Mouse (Mus musculus) liver, embryonic 16.5 days (tissue): ENCODE measurements at regions not wholly inside any gene's neighbourhood (a gene's known extent, or its start where the extent isn't known, plus 50 kb on each side); places are given as distances from the start of the nearest gene placed in this dataset.

Source experiments
- ATAC-seq: fragments of 200-750 bp; cut with Nextera tagmentation; 2 replicates; pipeline ENCODE4 v1.8.0; 2017; ENCODE audit warnings: low read depth, mild to moderate bottlenecking, moderate number of reproducible peaks, moderate library complexity
- H3K27ac ChIP-seq: fragments of 300-500 bp; sonication (generic); 2 replicates; pipeline ENCODE4 v1.5.1; 2014; ENCODE audit warnings: mild to moderate bottlenecking, low read length
- H3K27me3 ChIP-seq: fragments of 300-500 bp; sonication (generic); 2 replicates; pipeline ENCODE4 v1.6.1; 2014; ENCODE audit warnings: low read depth, low read length, mixed read lengths; ENCODE audit not compliant: control insufficient read depth, insufficient read depth
- H3K36me3 ChIP-seq: fragments of 300-500 bp; sonication (generic); 2 replicates; pipeline ENCODE4 v1.6.1; 2014; ENCODE audit warnings: mild to moderate bottlenecking; ENCODE audit not compliant: control insufficient read depth, insufficient read depth
- H3K4me1 ChIP-seq: fragments of 300-500 bp; sonication (generic); 2 replicates; pipeline ENCODE4 v1.6.1; 2014; ENCODE audit warnings: low read depth, low read length, mixed read lengths; ENCODE audit not compliant: control insufficient read depth
- H3K4me2 ChIP-seq: fragments of 300-500 bp; sonication (generic); 2 replicates; pipeline ENCODE4 v1.6.1; 2014; ENCODE audit warnings: low read depth, low read length, mixed read lengths
- H3K4me3 ChIP-seq: fragments of 300-500 bp; sonication (generic); 2 replicates; pipeline ENCODE4 v1.5.1; 2014; ENCODE audit warnings: low read depth, mild to moderate bottlenecking, low read length
- H3K9ac ChIP-seq: fragments of 300-500 bp; sonication (generic); 2 replicates; pipeline ENCODE4 v1.6.1; 2014; ENCODE audit warnings: low read depth, low read length
- H3K9me3 ChIP-seq: fragments of 300-500 bp; sonication (generic); replicated peaks from 2 replicates; pipeline ENCODE4 v1.6.1; 2016; ENCODE audit warnings: low read length; ENCODE audit not compliant: control insufficient read depth
- WGBS: fragments of 180-500 bp; shearing (Covaris S2); extraction: QIAGEN DNeasy Blood & Tissue Kit; methylation state at CpG from one replicate; pipeline ENCODE4 v1.1.7; 2014; ENCODE audit not compliant: insufficient replicate concordance; 5-methylcytosine and 5-hydroxymethylcytosine counted together

- Histone ChIP-seq H3K36me3 (no peaks in the 10 kb centered on the region), H3K9me3 (no peaks in the 10 kb centered on the region), H3K9ac (no peak overlapping the region), H3K4me2 (no peak overlapping the region), H3K27me3 (no peaks in the 10 kb centered on the region), H3K4me1 (no peaks in the 10 kb centered on the region), H3K4me3 (no peak overlapping the region), H3K27ac (no peak overlapping the region)
- 6% methylated on average over 1 of the region's 1 CpGs for WGBS
- ATAC-seq: no peak
Observed at GRCm38 (mm10) chr1:166787945-166788344, 106.3 kb upstream of the Fmo9 start.

GRCm38 (mm10) chr1:166788824-166789399, 107.3 kb upstream of the Fmo9 start:
- no peaks in the 10 kb centered on the region for H3K4me1 ChIP-seq
- H3K9me3 ChIP-seq: no peaks in the 10 kb centered on the region
- H3K36me3 ChIP-seq: no peaks in the 10 kb centered on the region
- WGBS: 50% methylated on average over 1 of the region's 1 CpGs
- H3K27me3 ChIP-seq: no peaks in the 10 kb centered on the region
- no peak overlapping the region for H3K4me2 ChIP-seq
- H3K27ac ChIP-seq: no peak overlapping the region
- no peak for ATAC-seq
- H3K4me3 ChIP-seq: no peak overlapping the region
- no peak overlapping the region for H3K9ac ChIP-seq

- Histone ChIP-seq H3K36me3 (no peaks in the 10 kb centered on the region), H3K4me3 (no peak overlapping the region), H3K9ac (no peak overlapping the region), H3K9me3 (no peaks in the 10 kb centered on the region), H3K27ac (no peak overlapping the region), H3K27me3 (no peaks in the 10 kb centered on the region), H3K4me1 (no peaks in the 10 kb centered on the region), H3K4me2 (no peak overlapping the region)
- no peak for ATAC-seq
- 37% methylated on average over 6 of the region's 6 CpGs for WGBS
Observed at GRCm38 (mm10) chr1:166793052-166793716, 111.5 kb upstream of the Fmo9 start.

GRCm38 (mm10) chr1:166793717-166794081, 112.1 kb upstream of the Fmo9 start:
- Histone ChIP-seq H3K4me1 (no peaks in the 10 kb centered on the region), H3K27ac (no peak overlapping the region), H3K4me2 (no peak overlapping the region), H3K9me3 (no peaks in the 10 kb centered on the region), H3K27me3 (no peaks in the 10 kb centered on the region), H3K4me3 (no peak overlapping the region), H3K9ac (no peak overlapping the region), H3K36me3 (no peaks in the 10 kb centered on the region)
- 46% methylated on average over 1 of the region's 1 CpGs for WGBS
- ATAC-seq: no peak

GRCm38 (mm10) chr1:166794622-166795244, 113.1 kb upstream of the Fmo9 start:
- Histone ChIP-seq H3K36me3 (no peaks in the 10 kb centered on the region), H3K4me1 (no peaks in the 10 kb centered on the region), H3K4me3 (no peak overlapping the region), H3K27ac (no peak overlapping the region), H3K9ac (no peak overlapping the region), H3K9me3 (no peaks in the 10 kb centered on the region), H3K4me2 (no peak overlapping the region), H3K27me3 (no peaks in the 10 kb centered on the region)
- WGBS: 48% methylated on average over 14 of the region's 14 CpGs
- no peak for ATAC-seq

GRCm38 (mm10) chr1:166795613-166796012, 114.0 kb upstream of the Fmo9 start:
- Histone ChIP-seq H3K4me2 (no peak overlapping the region), H3K9ac (no peak overlapping the region), H3K36me3 (no peaks in the 10 kb centered on the region), H3K4me3 (no peak overlapping the region), H3K9me3 (no peaks in the 10 kb centered on the region), H3K4me1 (no peaks in the 10 kb centered on the region), H3K27me3 (no peaks in the 10 kb centered on the region), H3K27ac (no peak overlapping the region)
- ATAC-seq: no peak
- 53% methylated on average over 4 of the region's 4 CpGs for WGBS

GRCm38 (mm10) chr1:166796362-166796925, 114.8 kb upstream of the Fmo9 start:
- Histone ChIP-seq H3K27ac (no peak overlapping the region), H3K27me3 (no peaks in the 10 kb centered on the region), H3K36me3 (no peaks in the 10 kb centered on the region), H3K4me2 (no peak overlapping the region), H3K4me3 (no peak overlapping the region), H3K9ac (no peak overlapping the region), H3K9me3 (no peaks in the 10 kb centered on the region), H3K4me1 (no peaks in the 10 kb centered on the region)
- 56% methylated on average over 6 of the region's 6 CpGs for WGBS
- ATAC-seq: no peak

- no peak overlapping the region for H3K9ac ChIP-seq
- no peak overlapping the region for H3K4me3 ChIP-seq
- H3K36me3 ChIP-seq: no peaks in the 10 kb centered on the region
- no peak overlapping the region for H3K27ac ChIP-seq
- H3K4me2 ChIP-seq: no peak overlapping the region
- H3K4me1 ChIP-seq: no peaks in the 10 kb centered on the region
- H3K9me3 ChIP-seq: no peaks in the 10 kb centered on the region
- no peak for ATAC-seq
- no peaks in the 10 kb centered on the region for H3K27me3 ChIP-seq
- 67% methylated on average over 4 of the region's 4 CpGs for WGBS
Observed at GRCm38 (mm10) chr1:166796931-166797330, 115.3 kb upstream of the Fmo9 start.

- Histone ChIP-seq H3K4me3 (no peak overlapping the region), H3K4me2 (no peak overlapping the region), H3K36me3 (no peaks in the 10 kb centered on the region), H3K9ac (no peak overlapping the region), H3K9me3 (no peaks in the 10 kb centered on the region), H3K27ac (no peak overlapping the region), H3K4me1 (no peaks in the 10 kb centered on the region), H3K27me3 (no peaks in the 10 kb centered on the region)
- ATAC-seq: no peak
- WGBS: 70% methylated on average over 11 of the region's 11 CpGs
Observed at GRCm38 (mm10) chr1:166800953-166801603, 119.4 kb upstream of the Fmo9 start.
